Mouse (Mus musculus): ENCODE data around the gene Atp13a1. TPM values are rescaled to one million over a fixed set of nuclear protein-coding genes. Genes with fewer than 3 reads are reported as not detected.

The Atp13a1 gene
- polyA plus RNA-seq, 1 experiment = 42.1 TPM

- no peak for TF ChIP-seq GATA1 (IDR thresholded peaks at IDR 0.05; ENCODE audit: low read length)
Observed at GRCm38 (mm10) chr8:69793666-69794065, 2.7 kb downstream of the Atp13a1 start.

GRCm38 (mm10) chr8:69794096-69794495 lies 3.1 kb downstream of the Atp13a1 start:
- no peak for TF ChIP-seq GATA1 (IDR thresholded peaks at IDR 0.05; ENCODE audit: low read length)

GRCm38 (mm10) chr8:69794901-69795300 lies 3.9 kb downstream of the Atp13a1 start:
- TF ChIP-seq GATA1 (IDR thresholded peaks at IDR 0.05; ENCODE audit: low read length) = no peak

GRCm38 (mm10) chr8:69796721-69797345 lies 5.9 kb downstream of the Atp13a1 start:
- TF ChIP-seq GATA1 (IDR thresholded peaks at IDR 0.05; ENCODE audit: low read length) = no peak

- no peak for TF ChIP-seq GATA1 (IDR thresholded peaks at IDR 0.05; ENCODE audit: low read length)
Observed at GRCm38 (mm10) chr8:69797661-69798060, 6.7 kb downstream of the Atp13a1 start.

GRCm38 (mm10) chr8:69799261-69799660 lies 8.3 kb downstream of the Atp13a1 start:
- no peak for TF ChIP-seq GATA1 (IDR thresholded peaks at IDR 0.05; ENCODE audit: low read length)

GRCm38 (mm10) chr8:69799946-69800345 lies 9.0 kb downstream of the Atp13a1 start:
- no peak for TF ChIP-seq GATA1 (IDR thresholded peaks at IDR 0.05; ENCODE audit: low read length)

GRCm38 (mm10) chr8:69801796-69802195 lies 10.8 kb downstream of the Atp13a1 start:
- no peak for TF ChIP-seq GATA1 (IDR thresholded peaks at IDR 0.05; ENCODE audit: low read length)

- no peak for TF ChIP-seq GATA1 (IDR thresholded peaks at IDR 0.05; ENCODE audit: low read length)
Observed at GRCm38 (mm10) chr8:69802216-69802615, 11.3 kb downstream of the Atp13a1 start.

GRCm38 (mm10) chr8:69803366-69803765 lies 12.4 kb downstream of the Atp13a1 start:
- no peak for TF ChIP-seq GATA1 (IDR thresholded peaks at IDR 0.05; ENCODE audit: low read length)

- no peak for TF ChIP-seq GATA1 (IDR thresholded peaks at IDR 0.05; ENCODE audit: low read length)
Observed at GRCm38 (mm10) chr8:69804537-69804936, 13.6 kb downstream of the Atp13a1 start.

- no peak for TF ChIP-seq GATA1 (IDR thresholded peaks at IDR 0.05; ENCODE audit: low read length)
Observed at GRCm38 (mm10) chr8:69805086-69805485, 14.1 kb downstream of the Atp13a1 start.

GRCm38 (mm10) chr8:69805491-69805890 lies 14.5 kb downstream of the Atp13a1 start:
- no peak for TF ChIP-seq GATA1 (IDR thresholded peaks at IDR 0.05; ENCODE audit: low read length)

GRCm38 (mm10) chr8:69807236-69807635 lies 16.3 kb downstream of the Atp13a1 start:
- no peak for TF ChIP-seq GATA1 (IDR thresholded peaks at IDR 0.05; ENCODE audit: low read length)

- TF ChIP-seq GATA1 (IDR thresholded peaks at IDR 0.05; ENCODE audit: low read length) = no peak
Observed at GRCm38 (mm10) chr8:69808094-69808863, 17.3 kb downstream of the Atp13a1 start, which contains the start of gene Gmip. Gene Gmip (plus strand): TSS chr8:69808679.

GRCm38 (mm10) chr8:69808864-69809403 lies 18.0 kb downstream of the Atp13a1 start:
- no peak for TF ChIP-seq GATA1 (IDR thresholded peaks at IDR 0.05; ENCODE audit: low read length)

GRCm38 (mm10) chr8:69809820-69810219 lies 18.9 kb downstream of the Atp13a1 start:
- no peak for TF ChIP-seq GATA1 (IDR thresholded peaks at IDR 0.05; ENCODE audit: low read length)

Data from G1E-ER4 (cell line).